Mouse (Mus musculus) CH12.LX (cell line): ENCODE results near the gene Ppan.

Source experiments
- CTCF ChIP-seq, 2 experiments: IDR thresholded peaks in 1 of 2; conservative IDR thresholded peaks in 1 of 2; 2 replicates each; pipeline ENCODE4 v1.5.1; 2011 to 2012; ENCODE audit warnings: low read depth in 2 of 2, low read length in 2 of 2, improper control_type of control experiment in 1 of 2, inconsistent platforms in 1 of 2, mild to moderate bottlenecking in 1 of 2, moderate library complexity in 1 of 2
- ELF1 ChIP-seq: IDR thresholded peaks from 2 replicates; pipeline ENCODE4 v1.6.1; 2014; ENCODE audit warnings: low read depth, mild to moderate bottlenecking, inconsistent platforms, low read length, improper control_type of control experiment
- KAT2A ChIP-seq: IDR thresholded peaks from 2 replicates; pipeline ENCODE4 v1.6.1; 2012; ENCODE audit warnings: low read length, improper control_type of control experiment, inconsistent platforms; ENCODE audit not compliant: insufficient replicate concordance
- MXI1 ChIP-seq: IDR thresholded peaks from 2 replicates; pipeline ENCODE4 v1.6.1; 2011; ENCODE audit warnings: mild to moderate bottlenecking, low read depth, low read length, improper control_type of control experiment
- NRF1 ChIP-seq: IDR thresholded peaks from 2 replicates; pipeline ENCODE4 v1.6.1; 2014; ENCODE audit warnings: low read depth, mild to moderate bottlenecking, inconsistent platforms, low read length, improper control_type of control experiment, moderate library complexity
- PAX5 ChIP-seq: IDR thresholded peaks from 2 replicates; pipeline ENCODE4 v1.6.1; 2012; ENCODE audit warnings: low read length, inconsistent platforms, mixed read lengths
- POLR2A ChIP-seq: IDR thresholded peaks from 2 replicates; pipeline ENCODE4 v1.6.1; 2011; ENCODE audit warnings: low read depth, mild to moderate bottlenecking, improper control_type of control experiment, low read length
- TBP ChIP-seq: conservative IDR thresholded peaks from 2 replicates; pipeline ENCODE4 v1.6.1; 2011; ENCODE audit warnings: low read depth, low read length, improper control_type of control experiment
- TCF12 ChIP-seq: IDR thresholded peaks from 2 replicates; pipeline ENCODE4 v1.6.1; 2014; ENCODE audit warnings: low read depth, mild to moderate bottlenecking, inconsistent platforms, low read length, improper control_type of control experiment
- UBTF ChIP-seq: IDR thresholded peaks from 2 replicates; pipeline ENCODE4 v1.6.1; 2012; ENCODE audit warnings: low read depth, mild to moderate bottlenecking, inconsistent platforms, low read length, improper control_type of control experiment, moderate library complexity
- ZMIZ1 ChIP-seq: IDR thresholded peaks from 2 replicates; pipeline ENCODE4 v1.6.1; 2012; ENCODE audit warnings: low read depth, mild to moderate bottlenecking, inconsistent platforms, low read length, improper control_type of control experiment

GRCm38 (mm10) chr9:20850179-20850578, 37.8 kb upstream of the Ppan start:
- TF ChIP-seq KAT2A = no peak
- no peak for TF ChIP-seq TCF12
- TF ChIP-seq ELF1 = no peak
- no peak; a peak in 1 of 4 replicates for TF ChIP-seq CTCF (conservative IDR thresholded peaks at IDR 0.05 in 1 of 2, IDR thresholded peaks at IDR 0.05 in 1 of 2; ENCODE audit: low read depth in 2 of 2, low read length in 2 of 2)
- TF ChIP-seq PAX5 = no peak
- TF ChIP-seq MXI1 = no peak
- TF ChIP-seq POLR2A = no peak
- TF ChIP-seq TBP = no peak
- TF ChIP-seq UBTF = no peak
- TF ChIP-seq NRF1 = no peak
- TF ChIP-seq ZMIZ1 = no peak
